Mouse (Mus musculus): ENCODE results near the gene Lta. TPM values are rescaled to one million over a fixed set of nuclear protein-coding genes. Genes with fewer than 3 reads are reported as not detected.
A peak's percentile ranks its signal among the peaks of the same experiment; 100 is the strongest.

The Lta gene
- polyA plus RNA-seq, 1 experiment from 2014 or later = not detected

DNA sequence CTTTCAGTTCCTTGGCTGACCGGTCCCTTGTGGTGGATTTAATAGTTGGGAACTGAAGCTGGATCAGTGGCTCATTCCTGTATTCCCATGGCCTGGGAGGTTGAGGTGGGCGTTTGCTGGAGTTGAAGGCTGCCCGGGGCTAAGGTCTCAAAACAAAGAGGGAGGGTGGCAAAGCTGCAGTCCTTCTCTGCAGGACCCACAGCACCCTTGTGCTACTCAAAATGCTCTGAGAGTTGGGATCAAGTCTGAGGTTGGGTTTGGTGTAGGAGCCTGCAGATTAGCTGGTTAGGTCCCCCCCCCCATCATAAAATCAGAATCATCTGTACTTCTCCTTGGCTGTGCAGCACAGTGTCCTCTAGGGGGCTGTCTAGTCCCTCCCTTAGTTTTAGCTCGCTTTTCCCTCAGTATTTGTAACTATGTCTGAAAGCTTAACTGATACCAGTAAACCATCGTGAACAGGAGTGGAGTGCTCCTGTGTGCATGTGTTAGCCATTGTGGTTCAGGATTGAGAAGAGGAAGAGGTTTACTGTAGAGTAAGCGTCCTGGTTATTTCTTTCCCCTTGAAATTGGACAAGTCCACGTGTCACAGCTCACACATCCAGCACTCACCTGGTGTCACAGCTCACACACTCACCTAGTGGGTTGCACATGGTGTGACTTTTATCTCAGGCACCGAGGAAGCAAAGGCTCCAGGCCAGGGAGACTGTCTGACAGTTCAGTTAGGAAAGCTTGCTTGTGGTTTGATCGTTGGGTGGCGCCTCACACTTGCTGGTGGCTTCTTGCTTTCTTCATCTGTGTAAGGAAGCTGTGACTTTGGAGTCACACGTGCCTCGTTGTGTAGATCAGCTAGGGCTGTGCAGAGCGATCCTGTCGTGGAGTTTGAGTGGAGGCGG is 40.8 kb upstream of the Lta start:
- Histone ChIP-seq H3K27ac (0 out of 2 replicates have a peak overlapping the region, but pooled peaks have one; percentile 6), H3K4me2 (peak overlapping the region; percentile 91; the same call in 1 of the 2 replicates), H3K9ac (no peak overlapping the region; the same call in 1 of the 2 replicates), H3K4me3 (no peak overlapping the region), H3K9me3 (replicated peaks) (no peaks in the 10 kb centered on the region), H3K4me1 (peaks cover 46% of the 10 kb centered on the region), H3K27me3 (replicated peaks) (no peaks in the 10 kb centered on the region), H3K36me3 (peaks cover 80% of the 10 kb centered on the region)
- no peak for ATAC-seq
- 78% methylated on average over 15 of the region's 15 CpGs for WGBS (ENCODE audit: insufficient replicate concordance)

DNA sequence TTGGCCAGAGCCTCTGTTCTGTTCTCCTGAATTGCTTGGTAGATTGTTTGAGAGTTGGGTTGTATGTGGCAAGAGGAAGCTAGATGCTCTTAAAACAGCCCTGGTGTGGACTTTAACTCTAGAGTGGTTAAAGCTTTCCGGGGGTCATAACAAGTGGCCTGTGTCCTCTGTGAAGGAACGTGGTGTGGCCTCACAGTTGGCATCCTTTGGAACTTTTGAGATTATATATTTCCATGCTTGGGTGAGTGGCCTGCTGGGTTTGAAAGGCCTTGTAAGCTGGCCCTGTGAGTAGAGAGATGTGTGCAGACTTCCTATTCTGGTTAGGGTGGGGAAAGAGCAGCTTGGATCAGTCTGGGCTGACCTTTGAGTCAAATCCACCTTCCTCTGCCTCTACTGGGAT is 39.8 kb upstream of the Lta start:
- Histone ChIP-seq H3K27me3 (replicated peaks) (no peaks in the 10 kb centered on the region), H3K4me1 (peaks cover 56% of the 10 kb centered on the region), H3K36me3 (peaks cover 71% of the 10 kb centered on the region), H3K9me3 (replicated peaks) (no peaks in the 10 kb centered on the region), H3K9ac (peak overlapping the region; percentile 95; the same call in 1 of the 2 replicates), H3K4me3 (peak overlapping the region; percentile 88), H3K27ac (no peak overlapping the region), H3K4me2 (peak overlapping the region; percentile 91)
- no peak for ATAC-seq
- 70% methylated on average over 2 of the region's 2 CpGs for WGBS (ENCODE audit: insufficient replicate concordance)

DNA sequence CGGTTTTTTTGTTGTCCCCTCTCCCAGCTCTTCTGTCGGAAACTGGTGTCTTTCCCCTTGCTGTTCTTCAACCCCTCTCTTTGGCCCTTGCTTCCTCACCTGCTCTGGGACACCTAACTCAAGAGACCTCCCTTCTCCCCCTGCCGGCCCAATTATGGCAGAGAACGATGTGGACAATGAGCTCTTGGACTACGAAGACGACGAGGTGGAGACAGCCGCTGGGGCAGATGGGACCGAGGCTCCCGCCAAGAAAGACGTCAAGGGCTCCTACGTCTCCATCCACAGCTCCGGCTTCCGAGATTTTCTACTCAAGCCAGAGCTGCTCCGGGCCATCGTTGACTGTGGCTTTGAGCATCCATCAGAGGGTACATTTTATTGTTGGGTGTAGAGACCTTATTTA is 37.9 kb upstream of the Lta start:
- H3K9me3 ChIP-seq (replicated peaks) = no peaks in the 10 kb centered on the region

DNA sequence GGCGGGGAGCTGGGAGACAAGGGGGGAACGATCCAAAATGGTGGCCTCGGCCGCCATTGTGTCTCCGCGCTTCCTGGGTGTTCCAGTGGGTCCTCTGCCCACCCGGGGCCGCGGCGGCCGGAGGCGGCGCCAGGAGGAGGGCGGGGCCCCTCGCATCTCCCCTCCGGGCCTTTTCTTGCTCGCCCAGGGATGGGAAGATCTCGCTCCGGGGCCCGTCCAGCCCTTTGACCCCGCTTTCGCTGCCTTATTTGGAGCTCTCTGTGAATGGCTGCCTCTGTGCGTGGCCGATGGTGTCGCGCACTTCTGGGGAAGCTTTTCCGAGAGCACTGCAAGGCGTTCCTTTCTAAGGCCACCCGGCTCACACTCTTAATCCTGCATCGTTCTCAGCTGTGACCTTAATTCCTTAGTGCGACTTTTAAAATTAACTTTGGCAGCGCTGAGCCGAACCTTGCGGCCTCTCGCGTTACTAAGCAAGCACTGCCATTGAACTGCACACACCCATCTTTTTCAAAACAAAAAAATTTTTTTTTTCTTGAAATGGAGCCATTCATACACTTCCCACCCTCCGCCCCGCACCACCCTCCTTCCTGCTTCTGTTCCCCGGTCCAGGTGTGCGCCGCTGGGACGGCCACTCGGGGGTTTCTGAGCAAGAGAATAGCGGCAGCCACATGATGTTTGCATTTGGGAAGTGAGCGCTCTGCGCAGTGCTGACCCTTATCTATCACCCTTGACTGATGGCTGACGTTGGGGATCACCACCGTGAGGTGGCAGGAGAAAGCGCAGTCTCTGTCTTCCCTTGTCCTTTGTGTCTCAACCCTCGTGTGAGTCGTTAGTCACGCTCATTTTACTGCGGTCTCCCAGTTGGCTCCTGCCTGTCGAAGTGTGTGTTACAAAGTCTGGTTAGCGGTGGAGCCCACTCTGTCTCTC is 37.1 kb upstream of the Lta start:
- H3K27me3 ChIP-seq (replicated peaks) = no peaks in the 10 kb centered on the region
- H3K4me1 ChIP-seq = peaks cover 60% of the 10 kb centered on the region
- H3K4me2 ChIP-seq = peak overlapping the region; percentile 91
- WGBS (ENCODE audit: insufficient replicate concordance) = under 1% methylated on average over 55 of the region's 55 CpGs
- H3K4me3 ChIP-seq = peak overlapping the region; percentile 88
- peak; percentile 56 for ATAC-seq
- peaks cover 43% of the 10 kb centered on the region for H3K36me3 ChIP-seq
- no peaks in the 10 kb centered on the region for H3K9me3 ChIP-seq (replicated peaks)
- H3K27ac ChIP-seq = peak overlapping the region; percentile 94
- peak overlapping the region; percentile 95 for H3K9ac ChIP-seq

More for the DNA sequence above, 37.9 kb upstream of the Lta start:
- peaks cover 60% of the 10 kb centered on the region for H3K4me1 ChIP-seq
- WGBS (ENCODE audit: insufficient replicate concordance) = 10% methylated on average over 16 of the region's 16 CpGs
- peaks cover 51% of the 10 kb centered on the region for H3K36me3 ChIP-seq
- H3K27me3 ChIP-seq (replicated peaks) = no peaks in the 10 kb centered on the region
- peak overlapping the region; percentile 95 for H3K9ac ChIP-seq
- H3K4me2 ChIP-seq = peak overlapping the region; percentile 91
- H3K4me3 ChIP-seq = peak overlapping the region; percentile 88
- no peak for ATAC-seq
- H3K27ac ChIP-seq = peak overlapping the region; percentile 94

DNA sequence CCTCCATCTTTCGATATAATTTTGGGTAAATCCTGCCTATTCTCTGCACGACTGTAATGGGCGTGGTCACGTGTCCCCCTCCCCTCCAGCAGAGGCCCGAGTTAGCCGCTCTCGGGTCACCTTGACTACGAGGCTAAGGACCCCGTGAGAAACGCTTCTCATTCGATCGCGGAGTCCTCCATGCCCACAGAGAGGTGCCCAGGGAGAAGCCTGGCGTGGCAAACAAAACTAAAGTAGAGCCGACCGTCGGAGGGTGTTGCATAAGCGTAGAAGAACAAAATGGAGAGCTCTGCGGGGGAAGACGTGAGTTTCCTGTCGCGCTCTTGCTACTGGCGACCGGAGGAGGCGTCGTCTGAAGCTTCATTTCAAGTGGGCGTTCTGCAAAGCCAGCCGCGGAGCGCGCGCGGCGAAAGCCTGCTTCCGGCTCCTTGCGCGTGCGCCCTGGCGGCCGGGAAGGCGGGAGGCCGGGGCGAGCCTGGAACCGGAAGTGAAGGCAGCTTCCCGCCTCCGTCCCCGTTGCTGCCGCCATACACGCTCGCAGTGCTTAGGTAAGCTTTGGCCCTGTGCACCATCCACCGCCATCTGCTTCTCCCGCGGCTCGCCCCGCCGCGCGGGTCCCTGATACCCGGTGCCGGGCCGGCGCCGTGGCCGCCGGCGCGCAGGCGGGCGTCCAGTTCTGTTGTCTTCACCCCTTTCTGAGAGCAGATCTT is 36.3 kb upstream of the Lta start, which contains the start of gene Ddx39b:
Gene Ddx39b (plus strand): TSS at position 442 of the 710 bp plus-strand sequence.
- Histone ChIP-seq H3K36me3 (peaks cover 35% of the 10 kb centered on the region), H3K4me3 (peak within 1 kb of the TSS; percentile 88), H3K9ac (peak within 1 kb of the TSS; percentile 95), H3K27ac (peak within 1 kb of the TSS; percentile 94), H3K4me2 (peak within 1 kb of the TSS; percentile 91), H3K9me3 (replicated peaks) (no peaks in the 10 kb centered on the region), H3K27me3 (replicated peaks) (no peaks in the 10 kb centered on the region), H3K4me1 (peaks cover 60% of the 10 kb centered on the region)
- ATAC-seq = peak; percentile 84
- WGBS (ENCODE audit: insufficient replicate concordance) = under 1% methylated on average over 69 of the region's 69 CpGs

DNA sequence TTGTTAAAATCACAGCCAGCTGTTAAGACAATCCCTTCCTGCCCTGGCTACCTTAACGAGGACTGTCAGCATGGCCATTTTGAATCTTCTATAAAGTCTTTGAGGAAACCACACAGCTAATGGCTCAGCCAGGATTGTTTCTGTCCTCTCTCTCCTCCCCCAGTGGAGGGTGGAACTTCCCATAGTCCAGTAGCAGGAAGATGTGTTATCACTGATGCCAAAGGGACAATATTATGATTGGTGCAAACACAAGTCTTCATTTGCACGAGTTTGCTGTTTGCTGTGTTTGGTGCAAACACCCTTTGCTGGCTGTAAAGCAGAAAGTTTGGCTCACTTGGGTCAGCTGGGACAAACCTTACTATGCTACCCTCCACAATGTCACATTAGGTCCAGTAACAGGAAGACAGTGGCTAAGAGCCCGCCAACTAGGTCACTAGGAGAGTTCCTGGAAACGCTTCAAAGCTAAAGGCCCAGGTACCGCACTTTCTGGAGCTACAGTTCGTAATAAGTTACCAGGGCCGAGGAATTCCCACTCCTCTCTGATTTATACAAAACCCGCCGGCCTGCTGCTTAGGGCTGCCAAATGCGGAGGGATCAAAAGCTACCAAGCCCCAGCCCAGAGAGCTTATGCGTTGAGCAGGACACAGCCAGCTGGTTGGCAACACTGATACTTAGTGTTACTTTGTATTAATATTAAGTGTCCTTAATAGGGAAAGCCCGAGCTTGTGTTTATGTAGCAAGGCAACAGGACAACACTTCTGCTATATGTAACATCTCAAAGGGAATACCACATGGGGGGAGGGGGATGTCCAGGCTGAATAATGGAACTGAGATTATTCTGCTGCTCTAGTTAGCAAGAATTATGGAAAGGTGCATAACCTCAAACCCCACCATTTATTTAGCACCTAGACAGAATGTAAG is 35.5 kb upstream of the Lta start:
- peaks cover 54% of the 10 kb centered on the region for H3K4me1 ChIP-seq

DNA sequence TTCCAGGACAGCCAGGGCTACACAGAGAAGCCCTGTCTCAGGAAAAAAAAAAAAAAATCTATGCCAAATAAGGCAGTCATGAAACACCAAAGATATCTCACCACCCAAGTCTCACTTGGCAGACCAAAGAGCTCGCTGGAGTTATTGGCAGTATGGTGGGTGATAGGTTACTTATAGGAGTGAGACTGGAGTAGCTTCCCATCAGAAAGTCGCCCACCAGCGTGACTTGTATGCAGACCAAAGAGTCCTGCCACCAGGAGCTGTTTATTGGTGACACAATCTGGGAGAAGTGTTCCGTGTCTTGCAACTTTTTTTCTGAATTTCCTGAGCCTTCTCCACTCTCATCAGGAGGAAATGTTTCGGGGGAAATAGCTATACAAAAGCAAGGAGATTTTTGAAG is 34.5 kb upstream of the Lta start:
- Histone ChIP-seq H3K36me3 (peaks cover 18% of the 10 kb centered on the region), H3K4me1 (peaks cover 50% of the 10 kb centered on the region), H3K27ac (0 out of 2 replicates have a peak overlapping the region, but pooled peaks have one; percentile 94), H3K4me2 (no peak overlapping the region), H3K4me3 (no peak overlapping the region), H3K27me3 (replicated peaks) (no peaks in the 10 kb centered on the region), H3K9ac (0 out of 2 replicates have a peak overlapping the region, but pooled peaks have one; percentile 95), H3K9me3 (replicated peaks) (no peaks in the 10 kb centered on the region)
- WGBS (ENCODE audit: insufficient replicate concordance) = 62% methylated on average over 5 of the region's 5 CpGs
- ATAC-seq = no peak

More for the DNA sequence above, 35.5 kb upstream of the Lta start:
- peak overlapping the region; percentile 95 for H3K9ac ChIP-seq
- H3K36me3 ChIP-seq = peaks cover 27% of the 10 kb centered on the region
- no peaks in the 10 kb centered on the region for H3K9me3 ChIP-seq (replicated peaks)
- peak overlapping the region; percentile 88 for H3K4me3 ChIP-seq
- H3K27ac ChIP-seq = peak overlapping the region; percentile 94
- H3K4me2 ChIP-seq = peak overlapping the region; percentile 91
- WGBS (ENCODE audit: insufficient replicate concordance) = 31% methylated on average over 12 of the region's 12 CpGs
- H3K27me3 ChIP-seq (replicated peaks) = no peaks in the 10 kb centered on the region
- no peak for ATAC-seq

DNA sequence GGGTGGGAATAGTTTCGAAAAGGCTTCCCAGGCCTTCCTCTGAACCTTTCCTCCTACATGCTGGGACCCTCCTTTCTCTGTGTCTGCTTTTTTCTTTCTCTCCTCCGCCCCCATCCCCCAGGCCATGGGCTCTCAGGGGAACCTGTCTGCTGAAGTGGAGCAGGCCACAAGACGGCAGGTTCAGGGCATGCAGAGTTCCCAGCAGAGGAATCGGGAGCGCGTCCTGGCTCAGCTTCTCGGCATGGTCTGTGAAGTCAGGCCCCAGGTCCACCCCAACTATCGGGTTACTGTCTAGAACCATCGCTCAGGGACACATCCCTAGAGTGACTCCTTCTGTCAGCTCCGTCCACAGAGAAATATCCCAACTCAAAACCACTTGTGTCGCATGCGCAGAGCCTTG is 32.4 kb upstream of the Lta start:
- Histone ChIP-seq H3K9ac (no peak overlapping the region), H3K4me1 (peaks cover 53% of the 10 kb centered on the region), H3K4me3 (no peak overlapping the region), H3K36me3 (peaks cover 14% of the 10 kb centered on the region; the same call in 1 of the 2 replicates), H3K27me3 (replicated peaks) (no peaks in the 10 kb centered on the region), H3K27ac (no peak overlapping the region), H3K4me2 (no peak overlapping the region), H3K9me3 (replicated peaks) (no peaks in the 10 kb centered on the region)
- ATAC-seq = no peak
- 88% methylated on average over 12 of the region's 12 CpGs for WGBS (ENCODE audit: insufficient replicate concordance)

DNA sequence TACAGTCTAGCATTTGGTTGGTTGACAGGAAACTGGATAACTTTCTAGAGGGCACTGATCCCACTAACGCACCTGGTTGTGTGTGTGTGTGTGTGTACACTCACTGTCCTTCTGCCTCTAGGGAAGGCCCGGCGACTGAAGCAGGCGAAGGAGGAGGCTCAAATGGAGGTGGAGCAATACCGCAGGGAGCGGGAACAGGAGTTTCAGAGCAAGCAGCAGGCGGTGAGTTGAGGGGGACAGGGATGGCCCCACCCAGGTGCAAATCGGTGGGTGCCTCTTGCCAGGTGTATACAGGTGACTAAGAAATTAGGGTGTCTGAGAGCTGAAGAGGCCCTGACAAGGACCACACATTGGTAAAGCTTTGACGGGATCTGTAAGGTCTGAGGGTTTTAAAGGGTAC is 31.8 kb upstream of the Lta start:
- WGBS (ENCODE audit: insufficient replicate concordance) = 75% methylated on average over 9 of the region's 9 CpGs
- no peak for ATAC-seq
- Histone ChIP-seq H3K9ac (0 out of 2 replicates have a peak overlapping the region, but pooled peaks have one; percentile 90), H3K4me2 (no peak overlapping the region), H3K9me3 (replicated peaks) (no peaks in the 10 kb centered on the region), H3K27me3 (replicated peaks) (no peaks in the 10 kb centered on the region), H3K4me3 (no peak overlapping the region), H3K36me3 (peaks cover 14% of the 10 kb centered on the region; the same call in 1 of the 2 replicates), H3K4me1 (peaks cover 58% of the 10 kb centered on the region), H3K27ac (no peak overlapping the region)

DNA sequence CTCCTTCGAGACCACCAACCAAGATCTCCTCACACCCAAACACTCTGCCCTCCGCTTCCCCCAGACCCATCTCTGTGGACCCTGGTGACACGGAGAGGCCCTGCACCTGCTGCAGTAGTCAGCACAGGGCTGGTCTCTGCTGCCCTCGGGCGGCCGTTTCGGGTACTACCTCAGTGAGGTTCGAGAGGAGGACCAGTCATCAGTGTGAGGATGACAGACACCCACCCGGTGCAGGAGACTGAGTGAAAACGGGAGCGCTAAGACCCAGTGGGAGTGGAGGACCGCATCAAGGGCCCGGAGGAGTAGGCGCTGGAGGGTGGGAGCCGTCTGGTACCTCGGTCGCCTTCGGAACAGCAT is 31.2 kb upstream of the Lta start:
- peak; percentile 74 for ATAC-seq

More for the DNA sequence above, 31.2 kb upstream of the Lta start:
- H3K27ac ChIP-seq = peak overlapping the region; percentile 90
- H3K9ac ChIP-seq = peak overlapping the region; percentile 90
- no peaks in the 10 kb centered on the region for H3K9me3 ChIP-seq (replicated peaks)
- H3K4me1 ChIP-seq = peaks cover 65% of the 10 kb centered on the region
- 1% methylated on average over 18 of the region's 18 CpGs for WGBS (ENCODE audit: insufficient replicate concordance)
- peak overlapping the region; percentile 96 for H3K4me2 ChIP-seq
- no peaks in the 10 kb centered on the region for H3K27me3 ChIP-seq (replicated peaks)
- H3K36me3 ChIP-seq = peaks cover 15% of the 10 kb centered on the region
- peak overlapping the region; percentile 77 for H3K4me3 ChIP-seq

Data from liver, embryonic 12.5 days (tissue).